Mouse (Mus musculus): Measurements from ENCODE around the gene Fam193b.
A peak's percentile ranks its signal among the peaks of the same experiment; 100 is the strongest.
"Not testable (repeated sequence)": the region's sequence is repeated elsewhere in the genome, so short reads cannot be mapped to it uniquely, and the experiment has no call there.

Fam193b gene

GRCm38 (mm10) chr13:55571977-55572376 lies 1.1 kb upstream of the Fam193b start:
- no peak for DNase-seq (ENCODE audit: low spot score in 2 of 2)

- peak in 1 of 2 experiments; percentile 28 for DNase-seq (ENCODE audit: low spot score in 2 of 2)
Observed at GRCm38 (mm10) chr13:55570286-55570973, 490 bp downstream of the Fam193b start.

- DNase-seq (ENCODE audit: low spot score in 2 of 2), result no peak
Observed at GRCm38 (mm10) chr13:55569726-55570285, 1.1 kb downstream of the Fam193b start.

- not testable (repeated sequence) for DNase-seq (ENCODE audit: low spot score in 2 of 2)
Observed at GRCm38 (mm10) chr13:55568524-55568923, 2.4 kb downstream of the Fam193b start.

DNA sequence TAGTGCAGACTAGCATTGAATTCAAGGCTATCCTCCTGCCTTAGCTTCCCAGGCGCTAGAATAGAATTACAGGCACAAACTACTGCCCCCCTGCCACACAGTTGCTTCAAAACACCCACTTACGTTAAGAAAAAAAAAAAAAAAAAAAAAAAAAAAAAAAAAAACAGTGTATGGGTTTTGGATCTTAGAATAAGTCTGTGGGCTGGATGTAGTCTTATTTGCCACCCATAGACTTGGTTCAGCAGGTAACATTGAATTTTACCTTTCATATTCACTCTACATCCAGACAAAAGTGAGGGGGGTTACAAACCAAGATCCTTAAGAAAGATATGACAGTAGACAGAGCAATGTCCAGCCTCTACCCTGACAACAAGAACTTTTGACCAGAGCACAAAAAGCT lies 3.0 kb downstream of the Fam193b start:
- DNase-seq (ENCODE audit: low spot score in 2 of 2), result no peak

GRCm38 (mm10) chr13:55567001-55567400 lies 3.9 kb downstream of the Fam193b start:
- no peak for DNase-seq (ENCODE audit: low spot score in 2 of 2)

- DNase-seq (ENCODE audit: low spot score in 2 of 2), result no peak
Observed at GRCm38 (mm10) chr13:55563266-55563879, 7.5 kb downstream of the Fam193b start.

DNA sequence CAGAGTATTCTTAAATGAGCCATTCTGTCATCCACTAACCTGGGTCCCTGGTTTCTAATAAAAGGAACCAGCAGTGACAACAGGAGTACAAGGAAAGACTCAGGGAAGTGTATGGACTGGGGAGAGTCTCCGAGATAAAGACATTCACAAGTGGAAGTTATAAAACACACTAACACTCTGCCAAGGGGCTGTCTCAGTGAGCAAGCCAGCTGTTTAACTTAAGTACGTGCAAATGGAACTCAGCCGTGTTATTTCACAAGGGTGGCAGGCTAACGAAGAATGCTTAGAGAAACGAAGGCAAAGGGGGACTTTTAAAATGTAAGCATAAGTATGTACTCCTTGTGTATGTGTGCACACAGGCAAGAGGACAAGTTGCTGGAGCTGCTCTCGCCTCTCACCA lies 13.4 kb downstream of the Fam193b start:
- DNase-seq (ENCODE audit: low spot score in 2 of 2), result no peak

GRCm38 (mm10) chr13:55555921-55556320 lies 15.0 kb downstream of the Fam193b start:
- DNase-seq (ENCODE audit: low spot score in 2 of 2), result no peak

- no peak for DNase-seq (ENCODE audit: low spot score in 2 of 2)
Observed at GRCm38 (mm10) chr13:55549061-55549460, 21.9 kb downstream of the Fam193b start.

DNA sequence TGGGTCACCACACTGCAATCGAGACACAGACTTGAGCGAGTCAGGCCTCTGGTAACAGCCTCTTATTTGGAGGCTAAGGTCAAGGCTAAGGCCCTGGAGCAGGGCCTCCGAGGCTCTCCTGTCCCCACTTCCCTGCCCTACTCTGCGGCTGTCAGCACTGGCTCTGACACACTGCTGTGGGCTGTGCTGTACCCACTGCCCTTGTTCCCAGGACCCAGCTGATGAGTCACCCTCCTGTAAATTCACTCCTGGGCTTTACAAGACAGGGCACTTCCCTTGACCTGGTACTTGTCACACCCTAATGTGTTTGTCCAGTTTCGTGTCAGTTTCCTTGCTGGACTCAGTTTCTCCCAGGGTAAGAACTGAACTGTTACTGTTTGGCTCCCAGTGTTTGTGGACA lies 22.5 kb downstream of the Fam193b start:
- no peak for DNase-seq (ENCODE audit: low spot score in 2 of 2)

GRCm38 (mm10) chr13:55547916-55548315 lies 23.0 kb downstream of the Fam193b start:
- no peak for DNase-seq (ENCODE audit: low spot score in 2 of 2)

DNA sequence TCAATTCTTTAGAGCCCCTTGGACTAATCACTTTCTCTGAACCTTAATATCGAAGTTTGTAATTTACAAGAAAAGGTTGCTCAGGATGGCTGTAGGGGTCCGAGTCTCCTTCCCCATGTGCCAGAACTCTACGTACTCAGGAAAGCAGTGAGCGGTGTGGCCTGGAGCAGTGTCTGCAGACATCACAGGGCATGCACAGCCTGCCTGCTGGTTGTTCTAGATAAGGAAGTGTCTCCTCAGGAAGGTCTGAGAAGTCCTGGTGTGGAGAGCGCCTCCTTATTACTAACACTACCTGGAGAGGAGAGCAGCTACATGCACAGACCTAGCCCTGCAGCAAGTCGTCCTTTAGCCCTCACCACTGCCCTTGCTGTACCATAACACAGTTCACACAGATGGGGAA lies 26.1 kb downstream of the Fam193b start:
- no peak for DNase-seq (ENCODE audit: low spot score in 2 of 2)

GRCm38 (mm10) chr13:55543447-55543846 lies 27.5 kb downstream of the Fam193b start:
- no peak for DNase-seq (ENCODE audit: low spot score in 2 of 2)

DNA sequence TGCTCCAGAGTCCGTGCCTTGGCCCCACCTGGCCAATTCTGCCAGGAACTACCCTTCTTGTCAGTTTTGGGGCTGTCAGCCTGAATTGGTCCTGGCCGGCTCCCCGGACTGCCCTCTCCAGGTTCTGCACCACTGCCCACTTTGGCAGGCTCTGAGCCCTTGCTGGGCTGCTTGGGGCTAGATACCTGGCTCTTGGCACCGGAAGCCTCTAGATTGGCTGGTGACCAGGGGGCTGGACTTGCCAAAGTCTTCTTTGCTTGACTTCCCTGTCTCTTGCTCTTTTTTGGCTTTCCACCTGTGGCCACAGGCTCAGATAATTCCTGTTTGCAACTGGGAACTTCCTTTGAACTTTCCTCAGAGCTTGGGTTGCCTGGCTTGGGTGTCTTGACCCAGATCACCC lies 28.0 kb downstream of the Fam193b start:
- no peak for DNase-seq (ENCODE audit: low spot score in 2 of 2)

GRCm38 (mm10) chr13:55540933-55541332 lies 30.0 kb downstream of the Fam193b start:
- DNase-seq (ENCODE audit: low spot score in 2 of 2), result no peak

GRCm38 (mm10) chr13:55536194-55537175 lies 34.4 kb downstream of the Fam193b start, which contains the start of gene Ddx41:
Gene Ddx41, minus strand, starts transcription at chr13:55536658.
- DNase-seq (ENCODE audit: low spot score in 2 of 2), result peak; percentile 100

DNA sequence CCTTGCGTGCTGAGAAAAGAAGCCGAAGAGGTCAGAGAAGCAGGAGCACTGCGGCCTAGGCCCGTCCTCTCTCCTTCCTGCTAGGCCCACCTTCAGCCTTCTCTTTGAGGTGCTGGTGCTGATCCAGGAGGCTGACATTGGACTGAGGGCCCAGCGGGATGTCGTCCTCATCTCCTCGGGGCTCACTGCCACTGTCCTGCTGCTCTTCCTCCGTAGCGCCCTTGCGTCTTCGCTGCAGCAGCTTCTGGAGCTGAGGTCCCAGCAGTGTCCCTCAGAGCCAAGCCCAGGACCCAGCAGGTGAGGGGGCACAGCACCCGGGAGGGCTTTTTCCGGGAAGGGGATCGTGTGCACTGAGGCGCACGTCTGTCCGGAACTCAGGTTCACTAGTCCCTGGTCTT lies 35.1 kb downstream of the Fam193b start:
- DNase-seq (ENCODE audit: low spot score in 2 of 2), result no peak

- DNase-seq (ENCODE audit: low spot score in 2 of 2), result no peak
Observed at GRCm38 (mm10) chr13:55535191-55535590, 35.7 kb downstream of the Fam193b start.

DNA sequence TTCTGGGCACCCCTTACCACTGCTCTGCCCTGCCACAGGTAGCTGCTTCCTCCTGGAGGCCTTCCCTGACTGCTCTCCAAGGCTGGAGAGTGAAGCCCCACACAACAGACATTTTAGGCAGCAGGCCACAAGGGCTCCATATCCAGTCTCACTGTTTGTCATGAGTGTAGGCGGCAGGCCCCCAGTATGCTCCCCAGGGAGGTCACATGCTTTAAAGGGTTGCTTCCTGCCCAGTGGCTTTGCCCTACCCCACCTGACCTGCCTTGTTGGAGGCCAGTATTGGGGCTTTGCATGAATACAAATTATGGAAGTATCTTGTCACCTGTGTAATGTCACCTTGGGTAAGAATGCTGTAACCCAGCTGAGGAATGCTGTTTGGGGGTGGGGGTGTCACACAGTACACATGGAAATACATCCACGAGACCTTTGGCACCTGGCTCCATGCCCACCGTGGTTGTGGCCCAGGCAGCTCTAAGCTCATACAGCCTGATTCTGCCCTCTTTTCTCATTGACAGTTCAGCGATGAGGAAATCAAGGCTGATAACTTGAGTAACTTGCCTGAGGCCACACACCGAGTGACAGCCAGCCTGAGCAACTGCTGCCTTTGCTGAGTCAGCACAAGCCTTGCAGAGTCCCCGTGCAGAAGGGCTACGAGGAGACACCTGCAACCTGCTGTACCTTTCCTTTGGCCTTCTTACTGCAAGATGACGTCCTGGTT lies 41.6 kb downstream of the Fam193b start, which contains the start of gene Dok3:
TSS of gene Dok3 (minus strand) at position 99 of the 718 bp plus-strand sequence.
- no peak for DNase-seq (ENCODE audit: low spot score in 2 of 2)

Data from urinary bladder, postnatal 36 days (tissue).